Mouse (Mus musculus): ENCODE measurements around the gene Kat2a.

GRCm38 (mm10) chr11:100677810-100678209 lies 34.5 kb downstream of the Kat2a start:
- no peak for TF ChIP-seq CTCF (IDR thresholded peaks at IDR 0.05; ENCODE audit: low read depth, low read length)
- no peak for TF ChIP-seq GATA1 (IDR thresholded peaks at IDR 0.05; ENCODE audit: borderline replicate concordance, low read length)
